Mouse (Mus musculus): ENCODE data around the gene Olfr1358.
"Not testable (repeated sequence)": the region's sequence is repeated elsewhere in the genome, so short reads cannot be mapped to it uniquely, and the experiment has no call there.

The Olfr1358 gene

GRCm38 (mm10) chr10:78520260-78521005 lies 3.2 kb downstream of the Olfr1358 start:
- CTCF ChIA-PET, result interaction anchor here in 2 of 4 experiments (0.6 to 1.0 kb wide), 3 partner anchors 20 to 86 kb away, joined by 3 to 6 read pairs (median 4); no protein-coding TSS in a partner anchor

GRCm38 (mm10) chr10:78525071-78525470 lies 7.8 kb downstream of the Olfr1358 start:
- POLR2A ChIA-PET, result not testable (repeated sequence)
- CTCF ChIA-PET, result interaction anchor here in 3 of 4 experiments (0.6 to 1.5 kb wide), 3 partner anchors 23 to 88 kb away, joined by 3 to 4 read pairs (median 4); no protein-coding TSS in a partner anchor

More at GRCm38 (mm10) chr10:78520260-78521005, 3.2 kb downstream of the Olfr1358 start:
- POLR2A ChIA-PET, result no interaction called here

- ChIA-PET CTCF (interaction anchor here in 2 of 4 experiments (1.2 to 1.5 kb wide), 3 partner anchors 8 to 23 kb away, joined by 3 to 4 read pairs (median 3); partner anchors contain the start of gene Olfr1358 (in 1 of the 2)), POLR2A (no interaction called here)
Measured at GRCm38 (mm10) chr10:78525511-78525910, 8.3 kb downstream of the Olfr1358 start.

- ChIA-PET POLR2A (no interaction called here), CTCF (interaction anchor here (0.6 to 1.2 kb wide), 11 partner anchors 9 to 434 kb away, joined by 3 to 6 read pairs (median 3); no protein-coding TSS in a partner anchor)
Measured at GRCm38 (mm10) chr10:78540943-78541342, 23.7 kb downstream of the Olfr1358 start.

- POLR2A ChIA-PET, result no interaction called here
Measured at GRCm38 (mm10) chr10:78565070-78565469, 47.8 kb downstream of the Olfr1358 start.

GRCm38 (mm10) chr10:78569191-78569590 lies 52.0 kb downstream of the Olfr1358 start:
- POLR2A ChIA-PET, result no interaction called here
- CTCF ChIA-PET, result no interaction called here

More at GRCm38 (mm10) chr10:78565070-78565469, 47.8 kb downstream of the Olfr1358 start:
- CTCF ChIA-PET, result interaction anchor here in 1 of 4 experiments (0.5 kb wide), 1 partner anchor 1084 kb away, joined by 3 read pairs; no protein-coding TSS in a partner anchor

GRCm38 (mm10) chr10:78569686-78570085 lies 52.5 kb downstream of the Olfr1358 start:
- ChIA-PET POLR2A (no interaction called here), CTCF (no interaction called here)
